ENCODE assay signal across 10 mouse cellular contexts in genomic region chr7:143505823-143506222, GRCm38 (mm10). TPM values are rescaled to one million over a fixed set of nuclear protein-coding genes. Genes with fewer than 3 reads are reported as not detected.
DNase-seq lines count a peak whose midpoint lies in the region; ATAC-seq and TF ChIP-seq lines count a peak whose summit lies in the region.
"Had no signal": no experiment of that assay in that cellular context is flagged by ENCODE, and none has a peak within 500 bp of the region (broad histone marks: within the 10 kb centered on the region; RNA-seq: fewer than 3 reads in every experiment).

No protein-coding gene starts in this region.

- H3K9ac ChIP-seq in heart, embryonic 11.5 days (ENCODE audit: low read depth, low read length): no peak overlapping the region
- H3K9ac ChIP-seq: embryonic facial prominence, embryonic 12.5 days; neural tube, embryonic 12.5 days had no signal

- no peak overlapping the region for H3K4me2 ChIP-seq in heart, embryonic 11.5 days
- H3K4me2 ChIP-seq: embryonic facial prominence, embryonic 12.5 days; neural tube, embryonic 12.5 days had no signal

- TF ChIP-seq POLR2A in olfactory bulb, adult 2 months (IDR thresholded peaks at IDR 0.05; ENCODE audit: insufficient read depth, low read depth, low read length): no peak
- TF ChIP-seq POLR2A in thymus, adult 2 months (IDR thresholded peaks at IDR 0.05; ENCODE audit: control insufficient read depth, extremely low read depth, insufficient read depth, low read length, poor library complexity): no peak

- intact Hi-C loops in left cerebral cortex, postnatal 14 days (cut with DNase I): no loop called here

- no peak for ATAC-seq in heart, embryonic 11.5 days (replicated peaks; ENCODE audit: insufficient number of reproducible peaks, low FRiP score, low TSS enrichment)

- DNase-seq in heart, adult 18-20 months: peak; percentile 68 to 89
- DNase-seq in NIH3T3 (ENCODE audit: low read depth): peak; percentile 62
- DNase-seq in cerebellum, postnatal 36 days: peak; percentile 47 to 56
- DNase-seq in heart, adult 8-10 months (ENCODE audit: low spot score): peak; percentile 74
- DNase-seq in left cerebral cortex, postnatal 14 days (ENCODE audit: low spot score in 2 of 2): peak; percentile 80 to 89
- peak; percentile 82 for DNase-seq in thymus, adult 2 months

- H3K4me3 ChIP-seq in heart, embryonic 11.5 days (ENCODE audit: low read depth, low read length): no peak overlapping the region
- no peak overlapping the region for H3K4me3 ChIP-seq in olfactory bulb, adult 2 months (ENCODE audit: insufficient read depth, low read depth, low read length)
- no peak overlapping the region for H3K4me3 ChIP-seq in thymus, adult 2 months (ENCODE audit: control insufficient read depth, insufficient read depth, low read length)
- H3K4me3 ChIP-seq: embryonic facial prominence, embryonic 12.5 days; neural tube, embryonic 12.5 days had no signal

- no peaks in the 10 kb centered on the region for H3K36me3 ChIP-seq in heart, embryonic 11.5 days (ENCODE audit: control insufficient read depth, insufficient read depth, low read length)
- no peaks in the 10 kb centered on the region for H3K36me3 ChIP-seq in thymus, adult 2 months (ENCODE audit: control insufficient read depth, insufficient read depth, low read length)
- H3K36me3 ChIP-seq: embryonic facial prominence, embryonic 12.5 days; neural tube, embryonic 12.5 days had no signal

- no peak overlapping the region for H3K27ac ChIP-seq in heart, embryonic 11.5 days (ENCODE audit: low read depth, low read length)
- H3K27ac ChIP-seq in olfactory bulb, adult 2 months (ENCODE audit: insufficient read depth, low read depth, low read length): no peak overlapping the region
- H3K27ac ChIP-seq in thymus, adult 2 months (ENCODE audit: control insufficient read depth, insufficient read depth, low read length): no peak overlapping the region
- H3K27ac ChIP-seq: embryonic facial prominence, embryonic 12.5 days; neural tube, embryonic 12.5 days had no signal

- 26% methylated on average over 11 of the region's 11 CpGs for WGBS in heart, embryonic 11.5 days (ENCODE audit: insufficient replicate concordance)
- 31% methylated on average over 11 of the region's 11 CpGs for WGBS in olfactory bulb, adult 2 months
- 29% methylated on average over 11 of the region's 11 CpGs for WGBS in thymus, adult 2 months

- H3K4me1 ChIP-seq in heart, embryonic 11.5 days (ENCODE audit: control insufficient read depth, insufficient read depth, low read length): peaks cover 14% of the 10 kb centered on the region; the same call in 1 of the 2 replicates
- H3K4me1 ChIP-seq in olfactory bulb, adult 2 months (ENCODE audit: control insufficient read depth, insufficient read depth, low read length): peaks cover 18% of the 10 kb centered on the region
- peaks cover 6% of the 10 kb centered on the region; the same call in 1 of the 2 replicates for H3K4me1 ChIP-seq in thymus, adult 2 months (replicated peaks; ENCODE audit: control insufficient read depth, insufficient read depth, low read length)

- peaks cover 39% of the 10 kb centered on the region for H3K27me3 ChIP-seq in heart, embryonic 11.5 days (ENCODE audit: control insufficient read depth, insufficient read depth, low read length)
- H3K27me3 ChIP-seq in thymus, adult 2 months (ENCODE audit: control insufficient read depth, insufficient read depth, low read length): peaks cover 13% of the 10 kb centered on the region; the same call in 1 of the 2 replicates

- no peaks in the 10 kb centered on the region for H3K9me3 ChIP-seq in heart, embryonic 11.5 days (replicated peaks; ENCODE audit: control insufficient read depth, low read length)
- H3K9me3 ChIP-seq: embryonic facial prominence, embryonic 12.5 days; neural tube, embryonic 12.5 days had no signal

- TF ChIP-seq CTCF in olfactory bulb, adult 2 months (IDR thresholded peaks at IDR 0.05; ENCODE audit: insufficient read depth, low read depth, low read length): 0 out of 2 replicates have a peak, but pooled peaks have one; percentile 20
- peak; percentile 44; the same call in 1 of the 2 replicates for TF ChIP-seq CTCF in thymus, adult 2 months (IDR thresholded peaks at IDR 0.05; ENCODE audit: borderline replicate concordance, control insufficient read depth, extremely low read depth, insufficient read depth, low read length, poor library complexity)

RNA-seq across cellular contexts. Expression of gene Phlda2, which starts 2.9 kb away (rescaled TPM):
- not detected for total RNA-seq in heart, adult 18-20 months (2021)
- 1.3 and 2.6 TPM in 2 replicates for polyA plus RNA-seq in heart, embryonic 11.5 days (2014; fragmentation: Nextera tagmentation; extraction: Ambion mirVana)
- not detected for total RNA-seq in heart, adult 8-10 months (2022)
- total RNA-seq in left cerebral cortex, postnatal 14 days (2021): not detected
- not detected in 2 replicates for polyA plus RNA-seq in olfactory bulb, adult 2 months (2012; ENCODE audit: insufficient read depth, insufficient read length, low replicate concordance, missing spikeins)
- polyA plus RNA-seq in thymus, adult 2 months (2012; rRNA removed): 0.39 TPM in 1 of 2 replicates, not detected in the other

RNA-seq across cellular contexts. Expression of gene Slc22a18, which starts 32.3 kb away (rescaled TPM):
- under 1 TPM; 0.50 to 0.87 TPM for total RNA-seq in heart, adult 18-20 months (2021)
- 0.52 and 0.87 TPM in 2 replicates for polyA plus RNA-seq in heart, embryonic 11.5 days (2014; fragmentation: Nextera tagmentation; extraction: Ambion mirVana)
- under 1 TPM; 0.52 to 0.85 (median 0.54) TPM for total RNA-seq in heart, adult 8-10 months (2022)
- total RNA-seq in left cerebral cortex, postnatal 14 days (2021): under 1 TPM; 0.42 to 0.62 TPM
- polyA plus RNA-seq in olfactory bulb, adult 2 months (2012; ENCODE audit: insufficient read depth, insufficient read length, low replicate concordance, missing spikeins): not detected in 2 replicates
- 6.1 and 8.0 TPM in 2 replicates for polyA plus RNA-seq in thymus, adult 2 months (2012; rRNA removed)

RNA-seq across cellular contexts. Expression of gene Nap1l4, which starts 43.1 kb away (rescaled TPM):
- total RNA-seq in heart, adult 18-20 months (2021): 100 to 1,000 TPM; 185 to 191 TPM
- polyA plus RNA-seq in heart, embryonic 11.5 days (2014; fragmentation: Nextera tagmentation; extraction: Ambion mirVana): 121 and 176 TPM in 2 replicates
- 100 to 1,000 TPM; 172 to 189 (median 180) TPM for total RNA-seq in heart, adult 8-10 months (2022)
- 100 to 1,000 TPM; 131 to 132 TPM for total RNA-seq in left cerebral cortex, postnatal 14 days (2021)
- polyA plus RNA-seq in olfactory bulb, adult 2 months (2012; ENCODE audit: insufficient read depth, insufficient read length, low replicate concordance, missing spikeins): not detected in 2 replicates
- 107 and 120 TPM in 2 replicates for polyA plus RNA-seq in thymus, adult 2 months (2012; rRNA removed)

RNA-seq across cellular contexts. Expression of gene Cdkn1c, which starts 45.0 kb away (rescaled TPM):
- total RNA-seq in heart, adult 18-20 months (2021): 10 to 100 TPM; 22.9 to 30.2 TPM
- 1,643 and 1,679 TPM in 2 replicates for polyA plus RNA-seq in heart, embryonic 11.5 days (2014; fragmentation: Nextera tagmentation; extraction: Ambion mirVana)
- total RNA-seq in heart, adult 8-10 months (2022): 10 to 100 TPM; 27.9 to 44.7 (median 34.9) TPM
- total RNA-seq in left cerebral cortex, postnatal 14 days (2021): 10 to 100 TPM; 14.1 to 14.2 TPM
- polyA plus RNA-seq in olfactory bulb, adult 2 months (2012; ENCODE audit: insufficient read depth, insufficient read length, low replicate concordance, missing spikeins): not detected in 2 replicates
- polyA plus RNA-seq in thymus, adult 2 months (2012; rRNA removed): 10.3 and 10.4 TPM in 2 replicates
